Mouse (Mus musculus) liver, embryonic 16.5 days (tissue): Measurements from ENCODE around the gene Gdf10. TPM values are rescaled to one million over a fixed set of nuclear protein-coding genes. Genes with fewer than 3 reads are reported as not detected.

ENCODE experiments used
- ATAC-seq: fragments of 200-750 bp; cut with Nextera tagmentation; 2 replicates; pipeline ENCODE4 v1.8.0; 2017; ENCODE audit warnings: low read depth, mild to moderate bottlenecking, moderate number of reproducible peaks, moderate library complexity
- H3K27ac ChIP-seq: fragments of 300-500 bp; sonication (generic); 2 replicates; pipeline ENCODE4 v1.5.1; 2014; ENCODE audit warnings: mild to moderate bottlenecking, low read length
- H3K27me3 ChIP-seq: fragments of 300-500 bp; sonication (generic); 2 replicates; pipeline ENCODE4 v1.6.1; 2014; ENCODE audit warnings: low read depth, low read length, mixed read lengths; ENCODE audit not compliant: control insufficient read depth, insufficient read depth
- H3K36me3 ChIP-seq: fragments of 300-500 bp; sonication (generic); 2 replicates; pipeline ENCODE4 v1.6.1; 2014; ENCODE audit warnings: mild to moderate bottlenecking; ENCODE audit not compliant: control insufficient read depth, insufficient read depth
- H3K4me1 ChIP-seq: fragments of 300-500 bp; sonication (generic); 2 replicates; pipeline ENCODE4 v1.6.1; 2014; ENCODE audit warnings: low read depth, low read length, mixed read lengths; ENCODE audit not compliant: control insufficient read depth
- H3K4me2 ChIP-seq: fragments of 300-500 bp; sonication (generic); 2 replicates; pipeline ENCODE4 v1.6.1; 2014; ENCODE audit warnings: low read depth, low read length, mixed read lengths
- H3K4me3 ChIP-seq: fragments of 300-500 bp; sonication (generic); 2 replicates; pipeline ENCODE4 v1.5.1; 2014; ENCODE audit warnings: low read depth, mild to moderate bottlenecking, low read length
- H3K9ac ChIP-seq: fragments of 300-500 bp; sonication (generic); 2 replicates; pipeline ENCODE4 v1.6.1; 2014; ENCODE audit warnings: low read depth, low read length
- H3K9me3 ChIP-seq: fragments of 300-500 bp; sonication (generic); replicated peaks from 2 replicates; pipeline ENCODE4 v1.6.1; 2016; ENCODE audit warnings: low read length; ENCODE audit not compliant: control insufficient read depth
- WGBS: fragments of 180-500 bp; shearing (Covaris S2); extraction: QIAGEN DNeasy Blood & Tissue Kit; methylation state at CpG from one replicate; pipeline ENCODE4 v1.1.7; 2014; ENCODE audit not compliant: insufficient replicate concordance; 5-methylcytosine and 5-hydroxymethylcytosine counted together
- polyA plus RNA-seq: library from polyadenylated mRNA; unstranded; fragments of >200 nt; fragmentation: Nextera tagmentation; extraction: Ambion mirVana; gene quantifications from 2 replicates; pipeline ENCODE4 v1.2.1, GENCODE M21; 2015

Gene Gdf10
- polyA plus RNA-seq, 1 experiment from 2014 or later = 6.3 TPM

DNA sequence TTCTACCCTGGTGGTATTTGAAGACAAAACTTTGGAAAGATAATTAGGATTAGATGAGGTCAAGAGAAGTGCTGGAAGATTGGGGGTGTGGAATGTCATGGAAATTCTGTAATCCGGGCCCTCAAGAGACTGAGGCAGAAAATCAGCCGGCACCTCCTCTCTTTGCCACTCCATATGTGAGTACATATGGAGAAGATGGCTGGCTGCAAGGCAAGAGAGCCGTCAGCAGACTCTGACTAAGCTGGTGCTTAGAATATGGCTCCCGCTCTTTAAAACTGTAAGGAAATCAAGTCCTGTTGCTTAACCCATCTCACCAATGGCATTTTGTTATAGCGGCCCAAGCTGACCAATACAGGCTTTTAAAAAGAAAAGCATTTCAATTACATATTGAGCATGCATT, 27.6 kb upstream of the Gdf10 start:
- Histone ChIP-seq H3K27me3 (no peaks in the 10 kb centered on the region), H3K36me3 (no peaks in the 10 kb centered on the region), H3K9ac (no peak overlapping the region), H3K4me1 (no peaks in the 10 kb centered on the region), H3K4me3 (no peak overlapping the region), H3K4me2 (no peak overlapping the region), H3K9me3 (no peaks in the 10 kb centered on the region), H3K27ac (no peak overlapping the region)
- ATAC-seq = no peak
- 75% methylated on average over 5 of the region's 5 CpGs for WGBS

DNA sequence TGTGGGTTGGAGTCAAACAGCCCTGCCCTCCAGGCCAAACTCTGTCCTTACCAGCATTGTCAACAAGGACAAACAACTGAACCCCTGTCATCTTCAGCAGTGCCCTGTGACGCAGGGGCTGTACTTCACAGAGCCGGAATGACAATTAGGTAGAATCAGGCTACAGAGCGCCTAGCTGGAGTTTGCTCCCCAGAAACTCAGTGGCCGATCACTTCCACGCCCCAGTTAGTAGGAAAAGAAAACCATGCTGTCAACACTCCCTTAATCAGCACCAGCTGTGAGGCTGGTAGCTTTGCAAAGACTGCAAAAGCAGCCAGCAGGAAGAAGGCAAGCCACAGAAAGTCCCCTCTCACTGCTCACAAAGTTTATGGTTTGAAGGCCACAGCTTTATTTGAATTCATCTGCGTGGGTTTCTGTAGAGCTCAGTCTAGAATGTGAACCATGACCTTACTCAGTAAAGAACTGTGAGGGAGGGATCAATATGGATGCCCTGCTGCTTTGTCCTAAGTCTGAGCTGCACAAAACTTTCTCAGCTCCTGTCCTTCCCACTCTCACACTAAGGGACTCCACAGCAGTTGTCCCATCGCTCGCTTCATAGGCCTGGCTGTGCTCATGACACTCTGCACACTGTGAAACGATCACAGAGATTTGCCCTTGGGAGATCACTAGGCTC, 26.6 kb upstream of the Gdf10 start:
- no peaks in the 10 kb centered on the region for H3K4me1 ChIP-seq
- no peaks in the 10 kb centered on the region for H3K9me3 ChIP-seq
- 48% methylated on average over 9 of the region's 9 CpGs for WGBS
- H3K27me3 ChIP-seq = no peaks in the 10 kb centered on the region
- H3K4me2 ChIP-seq = no peak overlapping the region
- H3K27ac ChIP-seq = no peak overlapping the region
- no peak for ATAC-seq
- no peak overlapping the region for H3K9ac ChIP-seq
- no peaks in the 10 kb centered on the region for H3K36me3 ChIP-seq
- H3K4me3 ChIP-seq = no peak overlapping the region

DNA sequence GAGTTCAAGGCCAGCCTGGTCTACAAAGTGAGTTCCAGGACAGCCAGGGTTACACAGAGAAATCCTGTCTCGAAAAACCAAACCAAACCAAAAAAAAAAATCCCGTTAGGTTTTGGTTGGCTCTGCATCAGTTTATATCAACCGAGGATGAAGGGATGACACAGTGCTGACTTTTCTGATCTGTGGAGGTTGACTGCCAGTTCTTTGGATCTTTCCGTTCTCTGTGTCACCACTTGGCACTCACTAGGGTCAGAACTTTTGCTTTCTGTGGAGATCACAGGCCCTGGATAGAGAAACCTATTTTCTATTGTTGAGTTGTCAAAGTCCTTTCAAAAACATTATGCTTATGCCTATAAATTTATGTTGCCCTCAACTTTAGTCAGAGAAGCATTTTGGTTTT, 20.6 kb upstream of the Gdf10 start:
- Histone ChIP-seq H3K4me2 (no peak overlapping the region), H3K27me3 (no peaks in the 10 kb centered on the region), H3K4me3 (no peak overlapping the region), H3K9ac (no peak overlapping the region), H3K9me3 (no peaks in the 10 kb centered on the region), H3K4me1 (no peaks in the 10 kb centered on the region), H3K36me3 (no peaks in the 10 kb centered on the region), H3K27ac (no peak overlapping the region)
- 73% methylated on average over 4 of the region's 4 CpGs for WGBS
- ATAC-seq = no peak

DNA sequence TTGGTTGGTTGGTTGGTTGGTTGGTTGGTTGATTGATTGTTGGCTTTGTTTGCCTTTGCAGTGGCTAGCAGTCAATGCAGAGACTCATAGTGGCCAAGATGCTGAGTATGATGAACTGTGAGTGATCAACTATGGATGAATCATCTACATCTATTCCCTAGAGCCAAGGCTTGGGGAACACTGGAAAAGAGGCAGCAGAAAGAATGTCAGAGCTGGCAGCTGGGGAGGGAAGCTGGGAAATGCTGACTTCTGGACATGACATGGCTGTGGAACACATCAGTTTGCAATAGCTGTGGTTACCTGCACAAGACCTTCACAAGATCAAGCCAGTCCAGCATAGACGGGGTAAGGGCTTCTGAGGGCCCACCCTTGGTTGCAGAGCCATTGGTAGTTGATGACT, 20.2 kb upstream of the Gdf10 start:
- 32% methylated on average over 1 of the region's 1 CpGs for WGBS
- H3K27me3 ChIP-seq = no peaks in the 10 kb centered on the region
- no peaks in the 10 kb centered on the region for H3K36me3 ChIP-seq
- H3K9me3 ChIP-seq = no peaks in the 10 kb centered on the region
- H3K27ac ChIP-seq = no peak overlapping the region
- H3K4me1 ChIP-seq = no peaks in the 10 kb centered on the region
- no peak overlapping the region for H3K4me3 ChIP-seq
- no peak overlapping the region for H3K4me2 ChIP-seq
- no peak overlapping the region for H3K9ac ChIP-seq
- ATAC-seq = no peak

DNA sequence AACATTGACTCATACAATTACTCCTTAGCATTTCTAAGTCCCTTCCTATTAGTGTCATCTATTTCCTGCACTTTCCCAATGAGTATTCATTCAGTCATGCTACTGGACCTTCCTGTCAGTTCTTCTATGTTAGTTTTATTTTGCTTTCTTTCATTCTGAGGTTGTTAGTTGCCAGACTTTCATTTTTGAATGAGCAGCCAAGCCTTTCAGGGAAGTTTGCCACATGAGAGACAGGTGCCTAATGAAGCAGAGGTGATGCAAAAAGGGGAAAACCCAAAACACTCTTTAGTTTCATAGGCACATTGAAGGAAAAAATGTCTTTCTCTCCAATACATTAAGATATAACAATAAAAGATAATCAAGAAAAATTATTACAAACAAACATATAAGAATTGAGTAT, 18.5 kb upstream of the Gdf10 start:
- H3K4me1 ChIP-seq = no peaks in the 10 kb centered on the region
- no peak overlapping the region for H3K4me2 ChIP-seq
- no peaks in the 10 kb centered on the region for H3K9me3 ChIP-seq
- no peaks in the 10 kb centered on the region for H3K27me3 ChIP-seq
- H3K4me3 ChIP-seq = no peak overlapping the region
- H3K27ac ChIP-seq = no peak overlapping the region
- no peak overlapping the region for H3K9ac ChIP-seq
- ATAC-seq = no peak
- no peaks in the 10 kb centered on the region for H3K36me3 ChIP-seq

DNA sequence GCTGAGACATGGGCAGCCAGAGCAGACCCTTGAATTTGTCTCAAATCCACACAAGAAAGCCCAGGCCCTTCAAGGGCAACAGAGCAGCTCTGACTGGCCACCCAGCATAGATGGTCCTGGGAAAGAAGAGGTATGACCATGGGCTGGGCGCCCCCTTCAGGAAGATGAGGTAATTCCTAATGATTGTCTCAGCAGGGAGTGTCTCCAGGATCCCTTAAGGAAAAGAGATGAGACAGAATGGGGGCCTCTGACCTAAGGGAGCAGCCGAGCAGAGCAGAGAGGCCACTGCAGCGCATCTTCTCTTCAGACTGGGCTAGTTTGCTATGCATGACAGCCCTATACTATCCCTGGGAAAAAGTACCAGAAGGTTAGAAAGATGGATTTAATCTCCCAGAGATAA, 9.7 kb upstream of the Gdf10 start:
- Histone ChIP-seq H3K36me3 (no peaks in the 10 kb centered on the region), H3K27ac (no peak overlapping the region), H3K4me3 (no peak overlapping the region), H3K4me2 (no peak overlapping the region), H3K9me3 (no peaks in the 10 kb centered on the region), H3K4me1 (no peaks in the 10 kb centered on the region), H3K27me3 (no peaks in the 10 kb centered on the region), H3K9ac (no peak overlapping the region)
- ATAC-seq = no peak
- 28% methylated on average over 3 of the region's 3 CpGs for WGBS

DNA sequence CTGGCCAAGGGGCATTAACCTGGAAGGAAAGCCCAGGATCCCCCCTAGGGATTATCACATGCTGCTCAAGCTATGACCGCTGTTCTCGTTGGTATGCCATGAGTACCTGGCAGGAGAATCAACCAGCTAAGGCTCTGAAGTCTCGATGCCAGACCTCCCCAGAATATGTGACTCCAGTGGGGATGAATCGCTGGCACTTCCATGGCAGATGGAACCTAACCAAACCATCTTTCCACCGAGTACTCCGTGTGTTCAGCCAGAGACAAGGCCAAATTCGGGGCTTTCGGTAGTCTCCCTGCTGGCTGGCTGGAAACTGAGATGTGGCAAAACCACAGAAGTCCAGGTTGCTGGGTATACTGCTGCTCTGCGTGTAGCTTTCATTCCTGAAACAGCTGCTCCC, 9.2 kb upstream of the Gdf10 start:
- H3K9me3 ChIP-seq = no peaks in the 10 kb centered on the region
- WGBS = 67% methylated on average over 9 of the region's 9 CpGs
- no peak overlapping the region for H3K9ac ChIP-seq
- H3K36me3 ChIP-seq = no peaks in the 10 kb centered on the region
- H3K4me2 ChIP-seq = no peak overlapping the region
- no peak overlapping the region for H3K27ac ChIP-seq
- H3K4me1 ChIP-seq = no peaks in the 10 kb centered on the region
- no peaks in the 10 kb centered on the region for H3K27me3 ChIP-seq
- no peak for ATAC-seq
- H3K4me3 ChIP-seq = no peak overlapping the region

DNA sequence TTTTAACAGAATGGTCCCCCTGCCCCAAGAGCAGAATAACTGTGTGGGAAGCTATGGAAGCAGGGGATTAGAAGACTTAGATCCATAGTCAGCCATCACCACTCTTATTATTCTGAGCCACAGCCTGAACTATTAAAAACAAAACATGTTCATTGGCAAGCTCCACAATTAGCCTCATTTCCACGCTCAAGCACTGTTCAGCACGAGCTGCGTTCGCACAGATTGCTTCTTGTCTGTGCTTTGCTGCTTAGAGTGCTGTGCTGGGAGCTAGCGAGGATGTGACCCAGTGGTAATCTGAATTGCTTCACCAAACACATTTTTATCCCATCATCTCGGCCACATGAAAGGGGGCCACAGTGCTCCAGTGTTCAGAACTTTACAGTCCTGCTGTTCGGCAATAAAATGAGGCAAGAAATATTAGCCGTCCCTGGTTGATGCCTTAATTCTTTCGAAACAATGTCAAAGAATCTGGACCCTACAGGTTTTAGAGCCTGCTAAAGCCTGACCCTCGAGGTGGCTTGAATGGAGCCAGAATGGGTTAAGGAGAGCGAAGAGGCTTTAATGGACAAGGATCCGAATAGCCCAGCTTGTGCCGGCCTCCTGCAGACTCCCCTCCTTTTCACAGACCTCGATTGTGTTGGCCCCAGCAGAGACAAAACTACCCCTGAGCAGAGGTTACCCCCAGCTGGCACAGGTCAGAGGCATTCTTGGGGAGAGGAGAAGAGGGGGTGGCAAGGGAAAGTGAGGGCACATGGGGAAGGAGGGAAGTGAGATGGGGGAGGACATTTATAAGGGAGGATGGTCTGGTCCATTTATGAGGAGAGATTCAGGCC, 2.4 kb upstream of the Gdf10 start:
- 47% methylated on average over 14 of the region's 14 CpGs for WGBS
- Histone ChIP-seq H3K27ac (no peak overlapping the region), H3K4me3 (no peak overlapping the region), H3K36me3 (no peaks in the 10 kb centered on the region), H3K27me3 (peaks cover 36% of the 10 kb centered on the region), H3K9me3 (no peaks in the 10 kb centered on the region), H3K4me1 (no peaks in the 10 kb centered on the region), H3K9ac (no peak overlapping the region), H3K4me2 (no peak overlapping the region)
- no peak for ATAC-seq

DNA sequence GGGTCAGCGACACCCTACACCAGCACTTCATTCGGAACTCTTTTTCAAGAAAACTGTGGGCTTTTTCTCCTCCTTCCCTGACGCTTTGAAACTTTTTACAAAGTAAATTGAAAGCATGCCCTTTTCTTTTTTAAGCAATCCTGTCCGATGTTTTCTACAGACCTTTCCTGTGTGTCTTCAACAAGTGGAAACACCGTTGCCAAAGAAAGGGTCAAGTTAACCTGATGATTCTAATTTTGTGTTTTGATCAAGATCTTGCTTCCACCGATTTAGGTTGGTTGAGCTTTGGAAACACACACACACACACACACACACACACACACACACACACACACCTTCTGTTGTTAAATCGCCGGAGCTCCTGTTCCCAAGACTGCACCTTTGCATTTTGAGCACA, 618 bp upstream of the Gdf10 start:
- Histone ChIP-seq H3K4me3 (peak overlapping the region; percentile 38), H3K36me3 (no peaks in the 10 kb centered on the region), H3K9ac (no peak overlapping the region), H3K4me2 (peak overlapping the region; percentile 47; the same call in 1 of the 2 replicates), H3K9me3 (no peaks in the 10 kb centered on the region), H3K27me3 (peaks cover 36% of the 10 kb centered on the region), H3K27ac (no peak overlapping the region), H3K4me1 (no peaks in the 10 kb centered on the region)
- ATAC-seq = no peak
- 19% methylated on average over 8 of the region's 8 CpGs for WGBS
